In genomic region chr12:31444827-31445226, GRCm38 (mm10) we compare ENCODE assay signal across 15 mouse cellular contexts. TPM values are rescaled to one million over a fixed set of nuclear protein-coding genes. Genes with fewer than 3 reads are reported as not detected.
DNase-seq lines count a peak whose midpoint lies in the region; ATAC-seq and TF ChIP-seq lines count a peak whose summit lies in the region.
"Had no signal": no experiment of that assay in that cellular context is flagged by ENCODE, and none has a peak within 500 bp of the region (broad histone marks: within the 10 kb centered on the region; RNA-seq: fewer than 3 reads in every experiment).

No protein-coding gene starts in this region.

- H3K9ac ChIP-seq in heart, embryonic 16.5 days (ENCODE audit: low read length), result no peak overlapping the region
- no peak overlapping the region for H3K9ac ChIP-seq in liver, adult 2 months (ENCODE audit: low read depth, low read length)
- H3K9ac ChIP-seq: liver, embryonic 15.5 days; neural tube, embryonic 13.5 days had no signal

- peak overlapping the region; percentile 71; the same call in 1 of the 2 replicates for H3K4me2 ChIP-seq in heart, embryonic 16.5 days (ENCODE audit: low read depth, low read length)
- H3K4me2 ChIP-seq in myocyte (ENCODE audit: low read depth), result peak overlapping the region; percentile 12

- H3K4me1 ChIP-seq in heart, embryonic 16.5 days (ENCODE audit: control insufficient read depth, insufficient read depth, low read length), result peaks cover 7% of the 10 kb centered on the region; the same call in 1 of the 2 replicates
- no peaks in the 10 kb centered on the region for H3K4me1 ChIP-seq in liver, adult 2 months (ENCODE audit: control insufficient read depth, insufficient read depth, low read length)
- H3K4me1 ChIP-seq: liver, embryonic 15.5 days had no signal

- H3ac ChIP-seq in myocyte (ENCODE audit: control insufficient read depth, insufficient read length), result no peak overlapping the region

- ATAC-seq in heart, embryonic 16.5 days (replicated peaks; ENCODE audit: extremely low read depth, insufficient read depth, low FRiP score), result no peak
- ATAC-seq in megakaryocyte, adult 5-6 weeks (ENCODE audit: poor library complexity, severe bottlenecking), result no peak

- H3K36me3 ChIP-seq in heart, embryonic 16.5 days (ENCODE audit: control insufficient read depth, insufficient read depth), result no peaks in the 10 kb centered on the region
- H3K36me3 ChIP-seq in liver, adult 2 months (ENCODE audit: control insufficient read depth, insufficient read depth, low read length), result no peaks in the 10 kb centered on the region
- H3K36me3 ChIP-seq in myocyte (ENCODE audit: control insufficient read depth, insufficient read depth), result no peaks in the 10 kb centered on the region
- H3K36me3 ChIP-seq: liver, embryonic 15.5 days; neural tube, embryonic 13.5 days had no signal

- no peak overlapping the region for H3K27ac ChIP-seq in heart, embryonic 16.5 days (ENCODE audit: low read length)
- H3K27ac ChIP-seq in liver, adult 2 months (replicated peaks; ENCODE audit: insufficient read depth, low read depth, low read length), result no peak overlapping the region
- H3K27ac ChIP-seq: liver, embryonic 15.5 days; neural tube, embryonic 13.5 days had no signal

- H3K9me3 ChIP-seq in heart, embryonic 16.5 days (replicated peaks; ENCODE audit: control insufficient read depth, low read length), result no peaks in the 10 kb centered on the region
- H3K9me3 ChIP-seq: liver, embryonic 15.5 days; neural tube, embryonic 13.5 days had no signal

- no peak for TF ChIP-seq CTCF in liver, adult 2 months (IDR thresholded peaks at IDR 0.05; ENCODE audit: low read depth, low read length)

- 45% methylated on average over 6 of the region's 6 CpGs for WGBS in heart, embryonic 16.5 days
- WGBS in liver, adult 2 months, result 39% methylated on average over 6 of the region's 6 CpGs

- peaks cover 2% of the 10 kb centered on the region; the same call in 1 of the 2 replicates for H3K27me3 ChIP-seq in heart, embryonic 16.5 days (ENCODE audit: control insufficient read depth, insufficient read depth, low read length)
- peaks cover 13% of the 10 kb centered on the region; the same call in 1 of the 2 replicates for H3K27me3 ChIP-seq in liver, adult 2 months (ENCODE audit: control insufficient read depth, insufficient read depth, low read length)
- peaks cover 33% of the 10 kb centered on the region for H3K27me3 ChIP-seq in myocyte (ENCODE audit: control insufficient read depth, insufficient read depth, insufficient read length)

- H3K79me2 ChIP-seq in liver, adult 2 months (ENCODE audit: control insufficient read depth, insufficient read depth, low read length), result no peaks in the 10 kb centered on the region
- no peaks in the 10 kb centered on the region for H3K79me2 ChIP-seq in myocyte (ENCODE audit: control insufficient read depth, insufficient read depth)

- TF ChIP-seq POLR2A in liver, adult 2 months (IDR thresholded peaks at IDR 0.05; ENCODE audit: extremely low read depth, insufficient read depth, low read length), result no peak
- no peak for TF ChIP-seq POLR2A in myocyte (IDR thresholded peaks at IDR 0.05; ENCODE audit: insufficient read length, low read depth)

- H3K4me3 ChIP-seq in heart, embryonic 16.5 days (ENCODE audit: low read length), result no peak overlapping the region
- no peak overlapping the region for H3K4me3 ChIP-seq in liver, adult 2 months (ENCODE audit: insufficient read depth, low read depth, low read length)
- no peak overlapping the region for H3K4me3 ChIP-seq in myocyte
- H3K4me3 ChIP-seq: erythroblast, embryonic 14.5 days; liver, embryonic 15.5 days had no signal

- no peak for DNase-seq in heart, postnatal 4 days
- peak; percentile 26 for DNase-seq in liver, adult 2 months (ENCODE audit: extremely low read depth, low read depth, low spot score)
- no peak for DNase-seq in liver
- peak; percentile 29 to 34 for DNase-seq in lung, adult 18-20 months
- no peak for DNase-seq in thymus, postnatal 36 days
- DNase-seq: cerebellum, adult 2 months; heart, postnatal 36 days had no signal

TF ChIP-seq in myocyte, 11 proteins besides CTCF, POLR2A, EP300 and RAD21:
- TF ChIP-seq USF1 (IDR thresholded peaks at IDR 0.05; ENCODE audit: low read depth), result no peak
- TF ChIP-seq MAX (IDR thresholded peaks at IDR 0.05; ENCODE audit: low read depth), result no peak
- no peak for TF ChIP-seq TCF3 (IDR thresholded peaks at IDR 0.05; ENCODE audit: insufficient read length, low read depth)
- TF ChIP-seq REST (IDR thresholded peaks at IDR 0.05; ENCODE audit: insufficient read depth, insufficient read length), result no peak
- no peak for TF ChIP-seq E2F4 (IDR thresholded peaks at IDR 0.05; ENCODE audit: insufficient read depth)
- TF ChIP-seq MYOD1 (IDR thresholded peaks at IDR 0.05; ENCODE audit: control insufficient read depth in 1 of 3, insufficient read length in 2 of 3, low read depth in 2 of 3), result no peak
- TF ChIP-seq POLR2AphosphoS2 (IDR thresholded peaks at IDR 0.05; ENCODE audit: insufficient read length, low read depth), result no peak
- TF ChIP-seq CEBPB (IDR thresholded peaks at IDR 0.05; ENCODE audit: insufficient read depth, poor library complexity, severe bottlenecking), result no peak
- TF ChIP-seq SRF (IDR thresholded peaks at IDR 0.05; ENCODE audit: control insufficient read depth, insufficient read length, low read depth), result no peak
- TF ChIP-seq TCF12 (IDR thresholded peaks at IDR 0.05; ENCODE audit: insufficient read depth, poor library complexity, severe bottlenecking), result no peak
- no peak for TF ChIP-seq MYOG (IDR thresholded peaks at IDR 0.05; ENCODE audit: control insufficient read depth in 1 of 3, insufficient read depth in 1 of 3, insufficient read length in 2 of 3, low read depth in 2 of 3)

RNA-seq across cellular contexts. Expression of gene Slc26a3, which starts 54.2 kb away (rescaled TPM):
- polyA plus RNA-seq in heart, embryonic 16.5 days (2015; fragmentation: Nextera tagmentation; extraction: Ambion mirVana), result 0.21 and 0.33 TPM in 2 replicates
- under 1 TPM; 0.56 to 0.69 TPM for total RNA-seq in heart, postnatal 4 days (2021)
- total RNA-seq in liver, adult 2 months (2014; rRNA removed), result 0.37 TPM in 1 of 2 replicates, not detected in the other
- polyA plus RNA-seq in liver, adult 2 months (2012; rRNA removed), result 0.06 and 0.09 TPM in 2 replicates
- not detected for polyA plus RNA-seq in myocyte (2012; fragmentation: generic; extraction: Trizol)
- 0.27 and 0.43 TPM in 2 replicates for total RNA-seq in megakaryocyte, adult 5-6 weeks (2015)
- total RNA-seq in megakaryocyte, adult 5-6 weeks (2017), result 0.28 and 2.3 TPM in 2 replicates
- polyA plus RNA-seq: erythroblast, embryonic 14.5 days; midbrain, embryonic 14.5 days; neural tube, embryonic 13.5 days; spleen, adult 2 months had no signal

RNA-seq across cellular contexts. Expression of gene Cbll1, which starts 54.6 kb away (rescaled TPM):
- 8.4 and 9.4 TPM in 2 replicates for polyA plus RNA-seq in heart, embryonic 16.5 days (2015; fragmentation: Nextera tagmentation; extraction: Ambion mirVana)
- 10 to 100 TPM; 13.6 to 15.1 TPM for total RNA-seq in heart, postnatal 4 days (2021)
- 2.2 and 3.0 TPM in 2 replicates for total RNA-seq in liver, adult 2 months (2014; rRNA removed)
- polyA plus RNA-seq in liver, adult 2 months (2012; rRNA removed), result 2.8 and 3.4 TPM in 2 replicates
- polyA plus RNA-seq in myocyte (2012; fragmentation: generic; extraction: Trizol), result 8.6 TPM
- total RNA-seq in megakaryocyte, adult 5-6 weeks (2015), result 33.2 and 48.0 TPM in 2 replicates
- 4.9 and 6.3 TPM in 2 replicates for total RNA-seq in megakaryocyte, adult 5-6 weeks (2017)

Comparison
In these comparisons a context has a peak if more than half of its experiments do, and no peak if none do; other contexts are left out.
1. DNase-seq: peak in liver, adult 2 months (single experiment) and lung, adult 18-20 months (2 of 2); none in heart, postnatal 4 days (single experiment), liver (single experiment) and thymus, postnatal 36 days (0 of 2).